In the genomic region with DNA sequence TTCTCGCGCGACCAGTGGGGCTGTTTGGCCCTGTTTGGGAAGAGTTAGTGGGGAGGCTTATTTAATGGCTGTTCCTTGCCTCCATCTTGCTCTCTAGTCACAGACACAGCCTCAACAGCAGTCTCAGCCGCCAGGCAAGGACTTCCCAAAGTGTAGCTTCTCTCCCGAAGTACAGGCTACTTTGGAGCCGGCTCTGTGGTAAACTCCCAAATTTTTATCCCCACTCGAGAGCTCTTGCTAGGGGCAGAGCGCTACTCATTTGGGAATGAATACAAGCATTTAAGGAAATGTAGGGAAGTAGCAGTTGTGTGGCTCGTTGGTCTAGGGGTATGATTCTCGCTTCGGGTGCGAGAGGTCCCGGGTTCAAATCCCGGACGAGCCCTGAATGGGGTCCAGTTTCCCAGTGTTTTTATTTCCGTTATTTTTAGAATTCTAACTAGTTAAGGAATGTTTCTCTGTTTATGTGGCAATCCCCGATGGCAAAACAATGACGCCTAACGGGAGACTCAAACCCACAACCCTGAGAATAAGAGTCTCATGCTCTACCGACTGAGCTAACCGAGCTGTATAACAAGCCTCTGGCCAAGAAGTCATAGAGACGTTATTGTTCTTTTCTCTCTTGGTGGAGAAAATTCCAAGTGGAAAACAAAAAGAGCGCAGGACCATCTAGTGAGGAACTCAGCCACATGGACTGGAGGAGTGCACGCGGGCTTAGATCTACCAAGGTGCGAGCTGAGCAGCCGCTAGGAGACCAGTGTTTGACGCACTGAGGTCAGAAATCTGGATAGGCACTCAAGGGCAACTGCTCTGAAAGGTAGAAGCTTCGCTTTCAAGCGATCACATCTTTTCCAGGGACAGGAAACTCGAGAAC, we compare ENCODE assay signal across 8 mouse cellular contexts. TPM values are rescaled to one million over a fixed set of nuclear protein-coding genes. Genes with fewer than 3 reads are reported as not detected.
DNase-seq lines count a peak whose midpoint lies in the region; ATAC-seq lines count a peak whose summit lies in the region.

No protein-coding gene starts in this region.

- ATAC-seq in embryonic facial prominence, embryonic 12.5 days (ENCODE audit: insufficient number of reproducible peaks, insufficient read depth, low FRiP score, low TSS enrichment) = no peak
- no peak for ATAC-seq in intestine, embryonic 16.5 days

- no peak overlapping the region; the same call in 1 of the 2 replicates for H3K27ac ChIP-seq in heart, embryonic 10.5 days
- H3K27ac ChIP-seq in embryonic facial prominence, embryonic 12.5 days = no peak overlapping the region
- no peak overlapping the region for H3K27ac ChIP-seq in intestine, embryonic 16.5 days (ENCODE audit: low read length)

- H3K4me3 ChIP-seq in heart, embryonic 10.5 days = peak overlapping the region; percentile 51
- peak overlapping the region; percentile 17 for H3K4me3 ChIP-seq in embryonic facial prominence, embryonic 12.5 days
- no peak overlapping the region for H3K4me3 ChIP-seq in intestine, embryonic 16.5 days (ENCODE audit: low read length)

- WGBS in heart, embryonic 10.5 days = 10% methylated on average over 31 of the region's 31 CpGs
- 8% methylated on average over 31 of the region's 31 CpGs for WGBS in embryonic facial prominence, embryonic 12.5 days
- 28% methylated on average over 31 of the region's 31 CpGs for WGBS in intestine, embryonic 16.5 days

- DNase-seq in heart, embryonic 10.5 days (ENCODE audit: low spot score) = peak; percentile 82
- no peak for DNase-seq in heart, postnatal 14 days
- peak; percentile 75 for DNase-seq in 3134 (ENCODE audit: extremely low read depth, insufficient read length, low spot score)
- peak; percentile 65 for DNase-seq in neural tube, embryonic 10.5 days (ENCODE audit: extremely low spot score, low spot score)
- DNase-seq in gastrocnemius, adult 18-20 months (ENCODE audit: low spot score) = no peak
- no peak for DNase-seq in urinary bladder, postnatal 36 days (ENCODE audit: low spot score in 2 of 2)

- intact Hi-C loops in heart, postnatal 14 days (cut with DNase I) = no loop called here

- H3K9ac ChIP-seq in embryonic facial prominence, embryonic 12.5 days = no peak overlapping the region
- H3K9ac ChIP-seq in intestine, embryonic 16.5 days (ENCODE audit: low read depth, low read length) = no peak overlapping the region

- H3K27me3 ChIP-seq in heart, embryonic 10.5 days (ENCODE audit: insufficient read depth, poor library complexity, severe bottlenecking) = peaks cover 11% of the 10 kb centered on the region; the same call in 1 of the 2 replicates
- peaks cover 52% of the 10 kb centered on the region for H3K27me3 ChIP-seq in embryonic facial prominence, embryonic 12.5 days
- 0 out of 2 replicates have a peak, but pooled peaks cover 2% of the 10 kb centered on the region for H3K27me3 ChIP-seq in intestine, embryonic 16.5 days (replicated peaks; ENCODE audit: control insufficient read depth, insufficient read depth, low read length)

- no peaks in the 10 kb centered on the region for H3K9me3 ChIP-seq in heart, embryonic 10.5 days
- no peaks in the 10 kb centered on the region for H3K9me3 ChIP-seq in embryonic facial prominence, embryonic 12.5 days
- H3K9me3 ChIP-seq in intestine, embryonic 16.5 days (ENCODE audit: control insufficient read depth, low read length) = no peaks in the 10 kb centered on the region

- no peaks in the 10 kb centered on the region for H3K36me3 ChIP-seq in heart, embryonic 10.5 days
- no peaks in the 10 kb centered on the region for H3K36me3 ChIP-seq in embryonic facial prominence, embryonic 12.5 days
- no peaks in the 10 kb centered on the region for H3K36me3 ChIP-seq in intestine, embryonic 16.5 days (ENCODE audit: control insufficient read depth, insufficient read depth, low read length)

- H3K4me1 ChIP-seq in heart, embryonic 10.5 days = peaks cover 19% of the 10 kb centered on the region; the same call in 1 of the 2 replicates
- peaks cover 15% of the 10 kb centered on the region for H3K4me1 ChIP-seq in embryonic facial prominence, embryonic 12.5 days
- peaks cover 14% of the 10 kb centered on the region; the same call in 1 of the 2 replicates for H3K4me1 ChIP-seq in intestine, embryonic 16.5 days (ENCODE audit: control insufficient read depth, insufficient read depth, low read length)

- peak overlapping the region; percentile 22 for H3K4me2 ChIP-seq in embryonic facial prominence, embryonic 12.5 days (replicated peaks)
- 0 out of 2 replicates have a peak overlapping the region, but pooled peaks have one; percentile 14 for H3K4me2 ChIP-seq in intestine, embryonic 16.5 days (ENCODE audit: low read depth, low read length)

RNA-seq across cellular contexts. Expression of a gene that starts 23.2 kb away (rescaled TPM):
- polyA plus RNA-seq in heart, embryonic 10.5 days (2016; fragmentation: Nextera tagmentation; extraction: Ambion mirVana) = 19.5 and 23.0 TPM in 2 replicates
- 1 to 10 TPM; 4.9 to 5.8 TPM for total RNA-seq in heart, postnatal 14 days (2021)
- 24.3 and 26.8 TPM in 2 replicates for polyA plus RNA-seq in embryonic facial prominence, embryonic 12.5 days (2016; fragmentation: Nextera tagmentation; extraction: Ambion mirVana)
- 16.0 and 16.8 TPM in 2 replicates for polyA plus RNA-seq in intestine, embryonic 16.5 days (2015; fragmentation: Nextera tagmentation; extraction: Ambion mirVana)
- total RNA-seq in gastrocnemius, adult 18-20 months (2021) = 1 to 10 TPM; 2.1 to 2.8 TPM

RNA-seq across cellular contexts. Expression of a gene that starts 58.4 kb away (rescaled TPM):
- polyA plus RNA-seq in heart, embryonic 10.5 days (2016; fragmentation: Nextera tagmentation; extraction: Ambion mirVana) = 12.0 and 15.4 TPM in 2 replicates
- 1 to 10 TPM; 4.3 to 5.0 TPM for total RNA-seq in heart, postnatal 14 days (2021)
- polyA plus RNA-seq in embryonic facial prominence, embryonic 12.5 days (2016; fragmentation: Nextera tagmentation; extraction: Ambion mirVana) = 23.8 and 24.1 TPM in 2 replicates
- 8.6 and 8.8 TPM in 2 replicates for polyA plus RNA-seq in intestine, embryonic 16.5 days (2015; fragmentation: Nextera tagmentation; extraction: Ambion mirVana)
- 1 to 10 TPM; 2.5 to 2.9 TPM for total RNA-seq in gastrocnemius, adult 18-20 months (2021)

RNA-seq across cellular contexts. Expression of a gene that starts 59.8 kb away (rescaled TPM):
- polyA plus RNA-seq in heart, embryonic 10.5 days (2016; fragmentation: Nextera tagmentation; extraction: Ambion mirVana) = 0.10 and 0.21 TPM in 2 replicates
- not detected for total RNA-seq in heart, postnatal 14 days (2021)
- polyA plus RNA-seq in embryonic facial prominence, embryonic 12.5 days (2016; fragmentation: Nextera tagmentation; extraction: Ambion mirVana) = 0.20 and 0.67 TPM in 2 replicates
- 0.09 TPM in 1 of 2 replicates, not detected in the other for polyA plus RNA-seq in intestine, embryonic 16.5 days (2015; fragmentation: Nextera tagmentation; extraction: Ambion mirVana)
- not detected for total RNA-seq in gastrocnemius, adult 18-20 months (2021)

Comparison
In these comparisons a context has a peak if more than half of its experiments do, and no peak if none do; other contexts are left out.
1. DNase-seq: peak in heart, embryonic 10.5 days (single experiment), 3134 (single experiment) and neural tube, embryonic 10.5 days (single experiment); none in heart, postnatal 14 days (0 of 2), gastrocnemius, adult 18-20 months (single experiment) and urinary bladder, postnatal 36 days (0 of 2).